ENCODE assay signal across 23 mouse cellular contexts in the genomic region with DNA sequence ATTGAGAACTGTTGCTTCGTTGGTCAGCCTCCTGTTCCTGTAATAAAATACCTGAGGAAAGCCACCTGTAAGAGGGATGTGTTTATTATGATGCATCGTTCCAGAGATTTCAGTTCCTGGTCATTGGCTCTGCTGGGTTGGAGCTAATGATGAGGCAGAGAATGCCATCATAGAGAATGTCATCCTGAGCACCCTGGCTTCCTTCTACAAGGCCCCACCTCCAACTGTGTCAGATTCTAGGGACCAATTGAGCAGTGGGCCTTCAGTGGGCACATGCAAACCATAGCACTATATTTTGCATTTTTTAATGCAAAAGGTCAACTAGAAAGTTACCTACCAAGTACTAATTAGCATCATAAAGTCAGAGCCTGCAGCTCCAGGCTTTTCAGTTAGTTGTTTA. TPM values are rescaled to one million over a fixed set of nuclear protein-coding genes. Genes with fewer than 3 reads are reported as not detected.
DNase-seq lines count a peak whose midpoint lies in the region; TF ChIP-seq lines count a peak whose summit lies in the region.
"Had no signal": no experiment of that assay in that cellular context is flagged by ENCODE, and none has a peak within 500 bp of the region (broad histone marks: within the 10 kb centered on the region; RNA-seq: fewer than 3 reads in every experiment).

No protein-coding gene starts in this region.

- TF ChIP-seq POLR2A in cerebellum, adult 2 months (IDR thresholded peaks at IDR 0.05; ENCODE audit: borderline replicate concordance, insufficient read depth, low read length): no peak

- H3K27me3 ChIP-seq in E14TG2a.4 (ENCODE audit: insufficient read depth, low read length): no peaks in the 10 kb centered on the region
- H3K27me3 ChIP-seq in midbrain, embryonic 10.5 days (ENCODE audit: low read depth, poor library complexity, severe bottlenecking): no peaks in the 10 kb centered on the region
- no peaks in the 10 kb centered on the region for H3K27me3 ChIP-seq in cerebellum, adult 2 months (ENCODE audit: control insufficient read depth, insufficient read depth, low read length)
- H3K27me3 ChIP-seq: CH12.LX; embryonic facial prominence, embryonic 13.5 days; embryonic facial prominence, embryonic 15.5 days; forebrain, embryonic 12.5 days; Patski had no signal

- 0 out of 2 replicates have a peak overlapping the region, but pooled peaks have one; percentile 20 for H3K4me3 ChIP-seq in E14TG2a.4 (replicated peaks; ENCODE audit: low read length)
- H3K4me3 ChIP-seq in midbrain, embryonic 10.5 days: no peak overlapping the region
- H3K4me3 ChIP-seq in cerebellum, adult 2 months (replicated peaks; ENCODE audit: insufficient read depth, low read depth, low read length): no peak overlapping the region
- H3K4me3 ChIP-seq: embryonic facial prominence, embryonic 13.5 days; embryonic facial prominence, embryonic 15.5 days; erythroblast, embryonic 14.5 days; forebrain, embryonic 10.5 days; forebrain, embryonic 12.5 days had no signal

- H3K27ac ChIP-seq in midbrain, embryonic 10.5 days (replicated peaks): no peak overlapping the region
- H3K27ac ChIP-seq in cerebellum, adult 2 months (ENCODE audit: insufficient read depth, low read length): no peak overlapping the region
- H3K27ac ChIP-seq: embryonic facial prominence, embryonic 13.5 days; embryonic facial prominence, embryonic 15.5 days; forebrain, embryonic 10.5 days; forebrain, embryonic 12.5 days had no signal

- WGBS in midbrain, embryonic 10.5 days: 74% methylated on average over 2 of the region's 2 CpGs
- 73% methylated on average over 2 of the region's 2 CpGs for WGBS in cerebellum, adult 2 months

- peaks cover 27% of the 10 kb centered on the region for H3K9me3 ChIP-seq in E14TG2a.4 (ENCODE audit: low read length)
- H3K9me3 ChIP-seq in midbrain, embryonic 10.5 days (replicated peaks): no peaks in the 10 kb centered on the region
- H3K9me3 ChIP-seq: embryonic facial prominence, embryonic 13.5 days; embryonic facial prominence, embryonic 15.5 days; forebrain, embryonic 10.5 days; forebrain, embryonic 12.5 days; G1E had no signal

- DNase-seq in ES-CJ7 (ENCODE audit: low read depth, low spot score): peak; percentile 66
- peak; percentile 93 for DNase-seq in R1 (ENCODE audit: low read depth, low spot score)
- DNase-seq in midbrain, embryonic 10.5 days (ENCODE audit: low spot score): no peak
- no peak for DNase-seq in cerebellum, postnatal 10 days
- DNase-seq in cerebellum, adult 2 months: no peak
- DNase-seq: adrenal gland, postnatal 10 days; adrenal gland, postnatal 25 days; B cell, adult 2 months; cerebellum, adult 11 months; cerebellum, adult 18-20 months; cerebellum, adult 9-10 months; cerebellum, postnatal 14 days; cerebellum, postnatal 36 days; embryo, embryonic 11 days had no signal

- peaks cover 12% of the 10 kb centered on the region for H3K36me3 ChIP-seq in E14TG2a.4 (ENCODE audit: insufficient read depth, low read length)
- H3K36me3 ChIP-seq in midbrain, embryonic 10.5 days: no peaks in the 10 kb centered on the region
- H3K36me3 ChIP-seq: embryonic facial prominence, embryonic 13.5 days; embryonic facial prominence, embryonic 15.5 days; forebrain, embryonic 10.5 days; forebrain, embryonic 12.5 days; G1E had no signal

- peaks cover 36% of the 10 kb centered on the region for H3K4me1 ChIP-seq in E14TG2a.4 (replicated peaks; ENCODE audit: low read depth, low read length)
- H3K4me1 ChIP-seq in midbrain, embryonic 10.5 days: no peaks in the 10 kb centered on the region
- no peaks in the 10 kb centered on the region for H3K4me1 ChIP-seq in cerebellum, adult 2 months (ENCODE audit: control insufficient read depth, insufficient read depth, low read length)
- H3K4me1 ChIP-seq: embryonic facial prominence, embryonic 13.5 days; embryonic facial prominence, embryonic 15.5 days; forebrain, embryonic 10.5 days; forebrain, embryonic 12.5 days had no signal

- TF ChIP-seq CTCF in E14TG2a.4 (conservative IDR thresholded peaks at IDR 0.05; ENCODE audit: low read length): no peak
- TF ChIP-seq CTCF in cerebellum, adult 2 months (IDR thresholded peaks at IDR 0.05; ENCODE audit: borderline replicate concordance, insufficient read depth, low read depth, low read length): no peak

RNA-seq across cellular contexts. Expression of a gene that starts 6.6 kb away (rescaled TPM):
- polyA plus RNA-seq in midbrain, embryonic 10.5 days (2016; fragmentation: Nextera tagmentation; extraction: Ambion mirVana): 23.8 and 25.7 TPM in 2 replicates
- polyA plus RNA-seq in cerebellum, adult 2 months (2012; rRNA removed): 32.1 and 34.1 TPM in 2 replicates

RNA-seq across cellular contexts. Expression of a gene that starts 20.5 kb away (rescaled TPM):
- polyA plus RNA-seq in midbrain, embryonic 10.5 days (2016; fragmentation: Nextera tagmentation; extraction: Ambion mirVana): 7.7 and 9.0 TPM in 2 replicates
- polyA plus RNA-seq in cerebellum, adult 2 months (2012; rRNA removed): 0.59 and 1.4 TPM in 2 replicates
- polyA plus RNA-seq: erythroblast, embryonic 14.5 days; G1E had no signal

Comparison
In these comparisons a context has a peak if more than half of its experiments do, and no peak if none do; other contexts are left out.
1. DNase-seq: peak in ES-CJ7 (single experiment) and R1 (single experiment); none in midbrain, embryonic 10.5 days (single experiment), cerebellum, postnatal 10 days (0 of 2) and cerebellum, adult 2 months (0 of 2).